Mouse (Mus musculus) hindbrain, embryonic 11.5 days (tissue): ENCODE data around the gene Gab2. TPM values are rescaled to one million over a fixed set of nuclear protein-coding genes. Genes with fewer than 3 reads are reported as not detected.

Experiments
- ATAC-seq: fragments of 200-750 bp; cut with Nextera tagmentation; 2 replicates; pipeline ENCODE4 v1.8.0; 2017; ENCODE audit warnings: mild to moderate bottlenecking, moderate TSS enrichment, moderate library complexity; ENCODE audit not compliant: low FRiP score
- DNase-seq: peaks from one replicate; pipeline ENCODE4 v3.0.0-alpha.2; 2015; ENCODE audit warnings: low spot score
- H3K27ac ChIP-seq: fragments of 300-500 bp; sonication (generic); 2 replicates; pipeline ENCODE4 v1.5.1; 2014; ENCODE audit warnings: mild to moderate bottlenecking, low read depth, low read length
- H3K27me3 ChIP-seq: fragments of 300-500 bp; sonication (generic); 2 replicates; pipeline ENCODE4 v1.6.1; 2014; ENCODE audit warnings: mild to moderate bottlenecking, low read length, moderate library complexity, mixed read lengths; ENCODE audit not compliant: control insufficient read depth, insufficient read depth
- H3K36me3 ChIP-seq: fragments of 300-500 bp; sonication (generic); 2 replicates; pipeline ENCODE4 v1.6.1; 2014; ENCODE audit warnings: mild to moderate bottlenecking, low read length, moderate library complexity, mixed read lengths; ENCODE audit not compliant: control insufficient read depth, insufficient read depth
- H3K4me1 ChIP-seq: fragments of 300-500 bp; sonication (generic); replicated peaks from 2 replicates; pipeline ENCODE4 v1.6.1; 2014; ENCODE audit warnings: low read length, mixed read lengths; ENCODE audit not compliant: control insufficient read depth, insufficient read depth
- H3K4me2 ChIP-seq: fragments of 300-500 bp; sonication (generic); replicated peaks from 2 replicates; pipeline ENCODE4 v1.6.1; 2014; ENCODE audit warnings: mild to moderate bottlenecking, low read depth, low read length
- H3K4me3 ChIP-seq: fragments of 300-500 bp; sonication (generic); 2 replicates; pipeline ENCODE4 v1.5.1; 2014; ENCODE audit warnings: low read depth, low read length
- H3K9ac ChIP-seq: fragments of 300-500 bp; sonication (generic); 2 replicates; pipeline ENCODE4 v1.6.1; 2014; ENCODE audit warnings: low read depth, low read length
- H3K9me3 ChIP-seq: fragments of 300-500 bp; sonication (generic); 2 replicates; pipeline ENCODE4 v1.6.1; 2016; ENCODE audit warnings: low read length; ENCODE audit not compliant: control insufficient read depth
- WGBS: fragments of 180-500 bp; shearing (Covaris S2); extraction: QIAGEN DNeasy Blood & Tissue Kit; methylation state at CpG from one replicate; pipeline ENCODE4 v1.1.7; 2014; 5-methylcytosine and 5-hydroxymethylcytosine counted together
- polyA plus RNA-seq: library from polyadenylated mRNA; unstranded; fragments of >200 nt; fragmentation: Nextera tagmentation; extraction: Ambion mirVana; gene quantifications from 2 replicates; pipeline ENCODE4 v1.2.1, GENCODE M21; 2014

The Gab2 gene
- polyA plus RNA-seq, 1 experiment from 2014 or later: 8.1 TPM

DNA sequence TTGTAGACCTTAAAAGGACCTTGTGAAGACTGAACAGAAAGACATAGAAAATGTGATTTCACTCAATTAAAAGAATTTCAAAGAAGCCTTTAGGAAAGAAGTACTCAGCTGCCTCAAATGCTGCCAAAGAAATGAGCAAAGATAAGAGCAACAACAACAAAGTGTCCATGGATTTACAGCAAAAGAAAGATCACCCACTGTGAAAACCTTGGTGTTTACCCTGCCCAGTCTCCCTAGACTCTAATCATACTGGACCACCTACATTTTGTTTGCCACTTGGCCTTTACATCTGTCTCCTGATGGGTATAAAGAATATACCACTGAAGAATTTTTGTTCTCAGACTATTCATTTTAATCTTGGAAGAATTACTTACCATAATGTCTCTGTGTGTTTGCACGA, 89.7 kb downstream of the Gab2 start:
- no peak for ATAC-seq
- WGBS: 95% methylated on average over 1 of the region's 1 CpGs
- no peak overlapping the region for H3K27ac ChIP-seq

DNA sequence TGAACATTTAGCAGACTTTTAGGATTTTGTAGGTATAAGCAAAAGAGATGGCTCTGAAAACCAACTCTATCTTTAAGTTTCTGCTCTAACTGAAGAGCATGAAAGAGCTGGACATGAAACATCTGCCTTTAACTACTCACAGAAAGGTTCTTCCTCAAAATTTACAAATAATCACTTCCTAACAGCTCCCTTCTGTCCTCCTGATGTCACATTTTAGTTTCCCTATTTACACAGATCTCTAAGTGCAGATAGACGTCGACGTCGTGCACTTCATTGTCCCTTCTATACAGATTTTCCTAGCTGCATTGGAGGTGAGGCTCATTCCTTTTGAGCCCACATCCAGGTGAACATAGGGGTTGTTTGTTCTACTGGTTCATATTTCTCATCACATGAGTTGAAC, 90.3 kb downstream of the Gab2 start:
- Histone ChIP-seq H3K4me3 (no peak overlapping the region), H3K4me1 (no peaks in the 10 kb centered on the region), H3K9me3 (no peaks in the 10 kb centered on the region), H3K36me3 (no peaks in the 10 kb centered on the region), H3K27ac (no peak overlapping the region), H3K27me3 (no peaks in the 10 kb centered on the region), H3K9ac (no peak overlapping the region), H3K4me2 (no peak overlapping the region)
- ATAC-seq (no peak), DNase-seq (no peak)
- WGBS: 86% methylated on average over 4 of the region's 4 CpGs

More for the DNA sequence above, 89.7 kb downstream of the Gab2 start:
- H3K36me3 ChIP-seq: no peaks in the 10 kb centered on the region
- no peaks in the 10 kb centered on the region for H3K4me1 ChIP-seq
- no peak overlapping the region for H3K9ac ChIP-seq
- H3K4me2 ChIP-seq: no peak overlapping the region
- no peaks in the 10 kb centered on the region for H3K27me3 ChIP-seq
- no peaks in the 10 kb centered on the region for H3K9me3 ChIP-seq
- DNase-seq: no peak
- H3K4me3 ChIP-seq: no peak overlapping the region

DNA sequence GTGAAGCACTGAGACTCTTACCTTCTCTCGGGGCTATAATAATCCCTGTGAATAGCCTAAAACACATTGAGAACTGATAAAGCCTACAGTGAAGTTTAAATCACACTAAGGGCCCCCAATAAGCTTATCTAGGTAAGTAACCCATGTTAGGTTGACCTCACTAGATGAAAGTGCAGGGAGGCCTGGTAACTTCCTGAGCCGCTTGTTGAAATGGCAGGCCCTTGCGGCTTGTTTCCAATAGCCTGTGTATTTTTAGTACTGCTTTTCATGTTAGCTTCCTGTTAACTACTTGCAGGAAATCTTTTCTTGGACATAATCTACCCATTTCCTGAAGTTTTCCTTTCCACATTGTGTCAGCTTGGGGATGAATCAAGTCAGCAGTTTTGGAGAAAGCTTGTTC, 90.7 kb downstream of the Gab2 start:
- Histone ChIP-seq H3K36me3 (no peaks in the 10 kb centered on the region), H3K4me3 (no peak overlapping the region), H3K27me3 (no peaks in the 10 kb centered on the region), H3K9ac (no peak overlapping the region), H3K9me3 (no peaks in the 10 kb centered on the region), H3K4me1 (no peaks in the 10 kb centered on the region), H3K27ac (no peak overlapping the region), H3K4me2 (no peak overlapping the region)
- no peak for ATAC-seq
- 93% methylated on average over 3 of the region's 3 CpGs for WGBS
- no peak for DNase-seq

DNA sequence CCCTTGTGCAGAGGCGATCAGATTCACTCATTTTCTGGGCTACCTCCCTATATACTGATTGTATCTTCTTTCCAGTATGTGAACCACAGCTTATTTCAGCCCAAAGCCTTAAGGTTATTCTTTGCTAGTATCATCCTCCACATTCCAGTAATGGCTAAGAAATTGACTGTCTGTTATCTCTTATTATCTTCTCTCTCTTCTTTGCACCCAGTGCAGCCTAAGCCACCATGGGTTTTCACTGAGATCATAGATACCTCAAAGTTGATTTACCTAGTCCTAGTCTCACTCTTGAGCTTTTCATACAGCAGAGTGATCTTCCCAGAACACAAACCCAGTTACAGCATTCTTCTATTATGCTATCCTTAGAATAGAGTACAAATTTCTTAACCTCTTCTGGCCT, 100.5 kb downstream of the Gab2 start:
- no peak for ATAC-seq
- DNase-seq: no peak
- WGBS: 87% methylated on average over 1 of the region's 1 CpGs

DNA sequence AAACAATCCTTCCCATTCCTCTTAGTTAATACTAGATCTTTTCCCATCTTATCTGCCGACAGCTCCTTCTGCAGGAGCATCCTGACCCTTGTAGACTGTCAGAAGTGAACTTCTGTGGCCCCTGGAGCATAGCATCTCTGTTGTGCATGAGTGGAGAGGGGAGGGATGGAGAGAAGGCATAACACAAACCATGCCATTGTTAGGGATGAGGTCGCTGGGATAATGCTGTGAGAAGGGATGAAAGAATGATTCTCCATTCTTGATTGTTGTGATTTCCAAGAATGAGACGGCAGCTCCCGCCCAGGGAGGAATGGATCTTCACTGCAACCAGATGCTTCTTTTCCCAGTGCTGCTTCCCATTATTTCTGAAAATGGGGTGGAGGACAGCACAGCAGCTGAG, 102.0 kb downstream of the Gab2 start:
- no peak for DNase-seq
- H3K4me3 ChIP-seq: no peak overlapping the region
- H3K9me3 ChIP-seq: no peaks in the 10 kb centered on the region
- no peaks in the 10 kb centered on the region for H3K4me1 ChIP-seq
- H3K27ac ChIP-seq: no peak overlapping the region
- no peaks in the 10 kb centered on the region for H3K36me3 ChIP-seq
- H3K4me2 ChIP-seq: no peak overlapping the region
- H3K27me3 ChIP-seq: no peaks in the 10 kb centered on the region
- ATAC-seq: no peak
- WGBS: 20% methylated on average over 4 of the region's 4 CpGs
- H3K9ac ChIP-seq: no peak overlapping the region

More for the DNA sequence above, 100.5 kb downstream of the Gab2 start:
- Histone ChIP-seq H3K4me2 (no peak overlapping the region), H3K36me3 (no peaks in the 10 kb centered on the region), H3K27me3 (no peaks in the 10 kb centered on the region), H3K9me3 (no peaks in the 10 kb centered on the region), H3K9ac (no peak overlapping the region), H3K27ac (no peak overlapping the region), H3K4me1 (no peaks in the 10 kb centered on the region), H3K4me3 (no peak overlapping the region)

DNA sequence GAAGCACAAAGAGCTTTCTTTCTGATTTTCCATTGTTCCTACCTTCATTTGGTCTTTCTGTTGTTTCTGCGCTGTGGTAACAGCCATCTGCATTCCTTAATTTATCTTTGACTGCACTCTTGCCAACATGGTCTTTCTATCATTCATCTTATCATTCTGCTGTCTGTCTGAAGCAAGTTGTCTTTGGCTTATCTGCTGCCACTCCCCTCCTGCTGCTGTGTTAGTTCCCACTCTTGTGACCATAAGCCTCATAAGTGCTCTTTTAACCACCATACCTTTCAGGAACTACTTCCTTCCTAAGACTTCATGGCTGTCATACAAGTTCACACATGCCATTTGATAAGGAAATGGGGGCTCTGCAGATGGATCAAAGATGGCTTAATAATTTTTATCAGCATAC, 102.6 kb downstream of the Gab2 start:
- ATAC-seq: no peak
- no peak overlapping the region for H3K4me2 ChIP-seq
- 77% methylated on average over 1 of the region's 1 CpGs for WGBS

DNA sequence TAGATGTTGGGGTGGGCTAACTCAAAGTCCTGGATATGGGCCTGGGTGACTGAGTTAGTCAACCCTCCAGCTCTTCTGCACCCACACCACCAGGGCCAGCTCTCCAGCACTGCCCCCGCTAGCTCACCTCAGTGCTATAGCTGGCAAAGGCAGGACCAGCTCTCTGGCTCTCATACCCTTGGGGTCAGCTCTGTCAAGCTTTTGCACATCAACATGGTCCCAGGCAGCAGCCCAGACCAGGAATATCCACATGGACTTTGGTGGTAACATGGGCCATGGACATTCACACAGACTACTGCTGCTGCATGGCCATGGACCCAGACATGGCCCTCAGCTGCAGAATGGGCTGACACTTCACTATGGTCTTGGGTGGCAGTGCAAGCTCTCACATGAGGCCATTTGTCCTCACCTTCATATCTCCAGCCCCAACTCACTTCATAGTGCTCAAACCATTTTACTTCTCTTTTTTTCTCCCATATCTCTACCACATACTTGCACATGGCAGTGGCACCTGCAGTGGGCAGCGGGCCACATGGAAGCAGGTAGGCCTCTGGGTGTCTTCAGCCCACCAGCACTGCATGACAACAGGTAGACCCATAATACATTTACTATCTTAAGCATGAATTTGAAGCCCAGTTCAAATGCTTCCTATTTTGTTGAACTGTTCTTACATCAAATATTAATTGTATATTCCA, 106.1 kb downstream of the Gab2 start:
- Histone ChIP-seq H3K27ac (no peak overlapping the region), H3K27me3 (no peaks in the 10 kb centered on the region), H3K9ac (no peak overlapping the region), H3K4me3 (no peak overlapping the region), H3K9me3 (no peaks in the 10 kb centered on the region), H3K4me2 (no peak overlapping the region), H3K36me3 (no peaks in the 10 kb centered on the region), H3K4me1 (no peaks in the 10 kb centered on the region)
- no peak for DNase-seq
- WGBS: 97% methylated on average over 2 of the region's 2 CpGs
- ATAC-seq: no peak

More for the DNA sequence above, 102.6 kb downstream of the Gab2 start:
- Histone ChIP-seq H3K4me1 (no peaks in the 10 kb centered on the region), H3K4me3 (no peak overlapping the region), H3K27ac (no peak overlapping the region), H3K9me3 (no peaks in the 10 kb centered on the region), H3K27me3 (no peaks in the 10 kb centered on the region), H3K36me3 (no peaks in the 10 kb centered on the region), H3K9ac (no peak overlapping the region)
- DNase-seq: no peak

DNA sequence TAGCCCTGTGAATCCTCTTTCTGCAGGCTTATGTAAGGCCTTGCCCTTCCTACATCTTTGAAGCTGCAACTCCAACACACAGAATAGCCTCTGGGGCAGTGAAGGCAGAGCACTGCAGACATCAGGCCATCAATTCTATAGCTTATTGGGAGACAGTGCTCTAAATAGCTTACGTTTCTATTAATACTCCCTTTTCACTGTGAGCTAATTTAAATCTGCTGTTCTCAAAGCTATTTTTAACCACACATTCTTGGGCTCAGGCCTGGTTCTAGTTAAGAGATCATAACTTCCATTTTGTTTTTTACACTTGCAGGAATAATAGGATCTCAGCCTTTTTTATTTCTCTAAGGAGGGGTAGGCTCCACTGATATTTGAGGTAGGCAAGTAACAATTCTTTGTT, 107.7 kb downstream of the Gab2 start:
- 69% methylated on average over 1 of the region's 1 CpGs for WGBS
- DNase-seq (no peak), ATAC-seq (no peak)

DNA sequence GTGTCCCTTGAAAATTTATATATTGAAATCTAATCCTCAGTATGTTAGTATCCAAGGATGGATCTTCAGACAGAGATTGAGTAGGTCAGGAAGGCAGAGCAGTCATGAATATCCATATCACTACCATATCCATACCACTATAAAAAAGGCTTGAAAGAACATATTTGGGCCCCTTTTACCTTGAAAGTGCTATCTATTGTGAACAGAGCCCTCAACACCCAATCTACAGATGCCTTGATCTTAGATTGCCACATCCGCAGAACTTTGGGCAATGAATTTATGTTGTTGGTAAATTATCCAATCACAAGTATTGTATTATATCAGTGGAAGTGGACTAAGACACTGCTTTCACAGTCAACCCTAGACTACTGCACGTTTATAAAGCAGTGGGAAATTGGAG, 122.5 kb downstream of the Gab2 start:
- no peak overlapping the region for H3K27ac ChIP-seq
- H3K4me2 ChIP-seq: no peak overlapping the region
- ATAC-seq (no peak), DNase-seq (no peak)
- H3K9me3 ChIP-seq: no peaks in the 10 kb centered on the region
- 84% methylated on average over 2 of the region's 2 CpGs for WGBS
- no peak overlapping the region for H3K9ac ChIP-seq
- H3K4me3 ChIP-seq: no peak overlapping the region
- no peaks in the 10 kb centered on the region for H3K36me3 ChIP-seq
- H3K27me3 ChIP-seq: no peaks in the 10 kb centered on the region
- H3K4me1 ChIP-seq: no peaks in the 10 kb centered on the region

More for the DNA sequence above, 107.7 kb downstream of the Gab2 start:
- H3K27me3 ChIP-seq: no peaks in the 10 kb centered on the region
- H3K36me3 ChIP-seq: no peaks in the 10 kb centered on the region
- H3K9me3 ChIP-seq: no peaks in the 10 kb centered on the region
- no peak overlapping the region for H3K9ac ChIP-seq
- H3K4me2 ChIP-seq: no peak overlapping the region
- H3K4me1 ChIP-seq: no peaks in the 10 kb centered on the region
- H3K4me3 ChIP-seq: no peak overlapping the region
- no peak overlapping the region for H3K27ac ChIP-seq
